ENCODE assay signal across 13 mouse cellular contexts in genomic region chr17:45749100-45749499, GRCm38 (mm10). TPM values are rescaled to one million over a fixed set of nuclear protein-coding genes. Genes with fewer than 3 reads are reported as not detected.
DNase-seq lines count a peak whose midpoint lies in the region; ATAC-seq lines count a peak whose summit lies in the region.
"Had no signal": no experiment of that assay in that cellular context is flagged by ENCODE, and none has a peak within 500 bp of the region (broad histone marks: within the 10 kb centered on the region; RNA-seq: fewer than 3 reads in every experiment).

No protein-coding gene starts in this region.

- H3K27ac ChIP-seq in liver, embryonic 13.5 days = peak overlapping the region; percentile 83
- H3K27ac ChIP-seq in liver, embryonic 11.5 days (ENCODE audit: low read depth, low read length) = no peak overlapping the region
- H3K27ac ChIP-seq in heart, embryonic 13.5 days (replicated peaks) = peak overlapping the region; percentile 72
- peak overlapping the region; percentile 85 for H3K27ac ChIP-seq in liver, embryonic 16.5 days (ENCODE audit: low read length)
- H3K27ac ChIP-seq: forebrain, embryonic 13.5 days; hindbrain, embryonic 14.5 days; limb, embryonic 15.5 days had no signal

- WGBS in liver, embryonic 13.5 days (ENCODE audit: insufficient replicate concordance) = 69% methylated on average over 6 of the region's 6 CpGs
- 72% methylated on average over 6 of the region's 6 CpGs for WGBS in liver, embryonic 11.5 days
- 33% methylated on average over 6 of the region's 6 CpGs for WGBS in heart, embryonic 13.5 days
- 65% methylated on average over 6 of the region's 6 CpGs for WGBS in liver, embryonic 16.5 days (ENCODE audit: insufficient replicate concordance)

- H3K4me3 ChIP-seq in liver, embryonic 13.5 days (replicated peaks) = no peak overlapping the region
- no peak overlapping the region for H3K4me3 ChIP-seq in liver, embryonic 11.5 days (ENCODE audit: low read depth, low read length)
- no peak overlapping the region for H3K4me3 ChIP-seq in heart, embryonic 13.5 days
- H3K4me3 ChIP-seq in liver, embryonic 16.5 days (ENCODE audit: low read depth, low read length) = no peak overlapping the region
- H3K4me3 ChIP-seq: embryonic facial prominence, embryonic 10.5 days; forebrain, embryonic 13.5 days; limb, embryonic 15.5 days had no signal

- H3K9me3 ChIP-seq in liver, embryonic 13.5 days (replicated peaks) = no peaks in the 10 kb centered on the region
- H3K9me3 ChIP-seq in liver, embryonic 11.5 days (ENCODE audit: control insufficient read depth, low read length) = no peaks in the 10 kb centered on the region
- H3K9me3 ChIP-seq in heart, embryonic 13.5 days = no peaks in the 10 kb centered on the region
- no peaks in the 10 kb centered on the region for H3K9me3 ChIP-seq in liver, embryonic 16.5 days (replicated peaks; ENCODE audit: control insufficient read depth, low read length)
- H3K9me3 ChIP-seq: embryonic facial prominence, embryonic 10.5 days; forebrain, embryonic 13.5 days; limb, embryonic 15.5 days had no signal

- 0 out of 2 replicates have a peak, but pooled peaks cover 3% of the 10 kb centered on the region for H3K27me3 ChIP-seq in liver, embryonic 13.5 days
- no peaks in the 10 kb centered on the region; the same call in 1 of the 2 replicates for H3K27me3 ChIP-seq in liver, embryonic 11.5 days (replicated peaks; ENCODE audit: control insufficient read depth, insufficient read depth, low read length)
- peaks cover 10% of the 10 kb centered on the region; the same call in 1 of the 2 replicates for H3K27me3 ChIP-seq in heart, embryonic 13.5 days (replicated peaks)
- H3K27me3 ChIP-seq in liver, embryonic 16.5 days (ENCODE audit: control insufficient read depth, insufficient read depth, low read depth, low read length) = no peaks in the 10 kb centered on the region
- H3K27me3 ChIP-seq: forebrain, embryonic 13.5 days; limb, embryonic 15.5 days had no signal

- no peaks in the 10 kb centered on the region for H3K36me3 ChIP-seq in liver, embryonic 13.5 days
- H3K36me3 ChIP-seq in liver, embryonic 11.5 days (ENCODE audit: control insufficient read depth, insufficient read depth, low read length) = no peaks in the 10 kb centered on the region
- H3K36me3 ChIP-seq in heart, embryonic 13.5 days = no peaks in the 10 kb centered on the region
- H3K36me3 ChIP-seq in liver, embryonic 16.5 days (ENCODE audit: control insufficient read depth, insufficient read depth) = no peaks in the 10 kb centered on the region
- H3K36me3 ChIP-seq: embryonic facial prominence, embryonic 10.5 days; limb, embryonic 15.5 days had no signal

- H3K4me2 ChIP-seq in liver, embryonic 13.5 days = no peak overlapping the region
- no peak overlapping the region; the same call in 1 of the 2 replicates for H3K4me2 ChIP-seq in liver, embryonic 11.5 days
- no peak overlapping the region for H3K4me2 ChIP-seq in heart, embryonic 13.5 days
- no peak overlapping the region for H3K4me2 ChIP-seq in liver, embryonic 16.5 days (ENCODE audit: low read depth, low read length)
- H3K4me2 ChIP-seq: forebrain, embryonic 13.5 days; hindbrain, embryonic 14.5 days; limb, embryonic 15.5 days had no signal

- no peak overlapping the region for H3K9ac ChIP-seq in liver, embryonic 13.5 days
- no peak overlapping the region for H3K9ac ChIP-seq in liver, embryonic 11.5 days (ENCODE audit: low read depth, low read length)
- peak overlapping the region; percentile 10; the same call in 1 of the 2 replicates for H3K9ac ChIP-seq in heart, embryonic 13.5 days
- no peak overlapping the region for H3K9ac ChIP-seq in liver, embryonic 16.5 days (ENCODE audit: low read depth, low read length)
- H3K9ac ChIP-seq: forebrain, embryonic 13.5 days; hindbrain, embryonic 14.5 days; limb, embryonic 15.5 days had no signal

- H3K4me1 ChIP-seq in liver, embryonic 13.5 days (replicated peaks) = peaks cover 55% of the 10 kb centered on the region
- peaks cover 31% of the 10 kb centered on the region for H3K4me1 ChIP-seq in liver, embryonic 11.5 days (replicated peaks; ENCODE audit: control insufficient read depth, insufficient read depth, low read length)
- peaks cover 30% of the 10 kb centered on the region for H3K4me1 ChIP-seq in heart, embryonic 13.5 days
- H3K4me1 ChIP-seq in liver, embryonic 16.5 days (ENCODE audit: control insufficient read depth, low read depth, low read length) = peaks cover 47% of the 10 kb centered on the region

- ATAC-seq in cerebellum, adult (ENCODE audit: insufficient number of reproducible peaks, low FRiP score, low TSS enrichment) = no peak
- ATAC-seq in liver, embryonic 13.5 days (ENCODE audit: low read depth) = no peak
- ATAC-seq in liver, embryonic 11.5 days (replicated peaks; ENCODE audit: low FRiP score) = no peak
- peak; percentile 38; the same call in 1 of the 2 replicates for ATAC-seq in heart, embryonic 13.5 days (ENCODE audit: extremely low read depth, insufficient number of reproducible peaks, low FRiP score, low TSS enrichment)
- ATAC-seq in liver, embryonic 16.5 days (ENCODE audit: low read depth) = no peak
- ATAC-seq: forebrain, embryonic 13.5 days had no signal

- DNase-seq in cerebellum, adult 11-12 months = peak; percentile 77
- no peak for DNase-seq in liver, embryonic 13.5 days
- DNase-seq in liver, embryonic 11.5 days (ENCODE audit: low spot score) = no peak
- no peak for DNase-seq in urinary bladder, adult 18-20 months (ENCODE audit: low spot score in 2 of 2)
- no peak for DNase-seq in ovary, postnatal 36 days (ENCODE audit: low spot score)
- DNase-seq: thymus, postnatal 36 days had no signal

RNA-seq across cellular contexts. Expression of gene 1600014C23Rik, which starts 15.5 kb away (rescaled TPM):
- polyA plus RNA-seq in liver, embryonic 13.5 days (2015; fragmentation: Nextera tagmentation; extraction: Ambion mirVana) = not detected in 2 replicates
- not detected in 2 replicates for polyA plus RNA-seq in liver, embryonic 11.5 days (2014; fragmentation: Nextera tagmentation; extraction: Ambion mirVana)
- polyA plus RNA-seq in heart, embryonic 13.5 days (2015; fragmentation: Nextera tagmentation; extraction: Ambion mirVana) = 0.64 and 0.84 TPM in 2 replicates
- not detected in 2 replicates for polyA plus RNA-seq in liver, embryonic 16.5 days (2015; fragmentation: Nextera tagmentation; extraction: Ambion mirVana)
- polyA plus RNA-seq: embryonic facial prominence, embryonic 10.5 days; hindbrain, embryonic 14.5 days; limb, embryonic 15.5 days had no signal
